ENCODE assay signal across 18 mouse cellular contexts in the genomic region with DNA sequence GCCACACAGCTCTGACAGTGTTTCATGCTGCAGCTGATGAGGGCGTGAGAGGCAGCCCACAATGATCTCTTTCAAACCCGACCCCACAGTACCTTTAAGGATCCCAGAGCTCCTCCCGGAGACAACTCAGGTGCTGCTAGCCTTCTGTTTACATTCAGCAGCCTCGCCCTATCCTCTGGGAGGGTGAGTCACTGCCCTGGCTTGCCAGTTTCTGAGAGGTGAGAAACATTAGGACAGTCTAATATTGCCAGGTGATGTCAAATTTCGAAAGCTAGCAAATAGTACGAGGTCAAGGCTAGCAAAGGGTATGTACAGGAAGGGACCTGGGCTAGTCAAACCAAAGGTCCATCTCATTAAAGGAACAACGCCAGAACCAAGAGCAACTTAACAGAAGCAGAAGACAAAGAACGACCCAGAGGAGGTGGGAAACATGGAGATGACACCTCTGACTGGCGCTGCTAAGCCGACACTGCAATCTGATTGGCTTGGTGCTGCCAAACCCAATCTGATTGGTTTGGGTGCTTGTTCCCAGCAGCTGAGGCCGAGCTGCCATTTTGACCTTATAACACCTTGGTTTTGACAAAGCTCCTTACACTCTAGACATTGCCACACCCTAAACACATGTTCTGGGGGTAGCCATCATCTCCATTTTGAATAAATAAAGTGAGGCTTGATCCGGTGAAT. TPM values are rescaled to one million over a fixed set of nuclear protein-coding genes. Genes with fewer than 3 reads are reported as not detected.
DNase-seq lines count a peak whose midpoint lies in the region; ATAC-seq and TF ChIP-seq lines count a peak whose summit lies in the region.
"Had no signal": no experiment of that assay in that cellular context is flagged by ENCODE, and none has a peak within 500 bp of the region (broad histone marks: within the 10 kb centered on the region; RNA-seq: fewer than 3 reads in every experiment).

No protein-coding gene starts in this region.

- no peak overlapping the region for H3K9ac ChIP-seq in liver, adult 2 months (ENCODE audit: low read depth, low read length)
- H3K9ac ChIP-seq in liver, embryonic 11.5 days (ENCODE audit: low read depth, low read length) = no peak overlapping the region
- no peak overlapping the region for H3K9ac ChIP-seq in intestine, postnatal 0 days (ENCODE audit: low read depth, low read length)
- no peak overlapping the region; the same call in 1 of the 2 replicates for H3K9ac ChIP-seq in stomach, embryonic 16.5 days (ENCODE audit: low read length)
- H3K9ac ChIP-seq: forebrain, embryonic 13.5 days; hindbrain, embryonic 12.5 days; limb, embryonic 13.5 days had no signal

- no peaks in the 10 kb centered on the region for H3K79me2 ChIP-seq in liver, adult 2 months (ENCODE audit: control insufficient read depth, insufficient read depth, low read length)

- no peaks in the 10 kb centered on the region for H3K36me3 ChIP-seq in liver, adult 2 months (ENCODE audit: control insufficient read depth, insufficient read depth, low read length)
- no peaks in the 10 kb centered on the region for H3K36me3 ChIP-seq in liver, embryonic 11.5 days (ENCODE audit: control insufficient read depth, insufficient read depth, low read length)
- H3K36me3 ChIP-seq in intestine, postnatal 0 days (ENCODE audit: control insufficient read depth, insufficient read depth) = no peaks in the 10 kb centered on the region
- no peaks in the 10 kb centered on the region for H3K36me3 ChIP-seq in stomach, embryonic 16.5 days (ENCODE audit: control insufficient read depth, insufficient read depth, low read length)
- H3K36me3 ChIP-seq: heart, embryonic 10.5 days; hindbrain, embryonic 12.5 days; limb, embryonic 13.5 days had no signal

- TF ChIP-seq POLR2A in liver, adult 2 months (IDR thresholded peaks at IDR 0.05; ENCODE audit: extremely low read depth, insufficient read depth, low read length) = no peak

- H3K4me2 ChIP-seq in liver, embryonic 11.5 days = no peak overlapping the region
- H3K4me2 ChIP-seq in intestine, postnatal 0 days (replicated peaks; ENCODE audit: low read depth) = peak overlapping the region; percentile 58
- peak overlapping the region; percentile 24 for H3K4me2 ChIP-seq in stomach, embryonic 16.5 days (ENCODE audit: low read depth, low read length)
- H3K4me2 ChIP-seq: forebrain, embryonic 13.5 days; hindbrain, embryonic 12.5 days; limb, embryonic 13.5 days had no signal

- H3K27me3 ChIP-seq in liver, adult 2 months (ENCODE audit: control insufficient read depth, insufficient read depth, low read length) = no peaks in the 10 kb centered on the region
- no peaks in the 10 kb centered on the region for H3K27me3 ChIP-seq in liver, embryonic 11.5 days (replicated peaks; ENCODE audit: control insufficient read depth, insufficient read depth, low read length)
- no peaks in the 10 kb centered on the region for H3K27me3 ChIP-seq in intestine, postnatal 0 days (replicated peaks; ENCODE audit: control insufficient read depth, insufficient read depth, low read length)
- H3K27me3 ChIP-seq in stomach, embryonic 16.5 days (ENCODE audit: control insufficient read depth, insufficient read depth, low read length) = no peaks in the 10 kb centered on the region
- H3K27me3 ChIP-seq: forebrain, embryonic 13.5 days; hindbrain, embryonic 12.5 days; limb, embryonic 13.5 days had no signal

- peaks cover 9% of the 10 kb centered on the region for H3K4me1 ChIP-seq in liver, adult 2 months (ENCODE audit: control insufficient read depth, insufficient read depth, low read length)
- no peaks in the 10 kb centered on the region for H3K4me1 ChIP-seq in liver, embryonic 11.5 days (replicated peaks; ENCODE audit: control insufficient read depth, insufficient read depth, low read length)
- 0 out of 2 replicates have a peak, but pooled peaks cover 3% of the 10 kb centered on the region for H3K4me1 ChIP-seq in intestine, postnatal 0 days (replicated peaks; ENCODE audit: control insufficient read depth, insufficient read depth, low read length)
- H3K4me1 ChIP-seq in stomach, embryonic 16.5 days (ENCODE audit: control insufficient read depth, insufficient read depth, low read length) = peaks cover 5% of the 10 kb centered on the region; the same call in 1 of the 2 replicates
- H3K4me1 ChIP-seq: forebrain, embryonic 13.5 days; hindbrain, embryonic 12.5 days had no signal

- WGBS in liver, adult 2 months = 39% methylated on average over 12 of the region's 12 CpGs
- 74% methylated on average over 12 of the region's 12 CpGs for WGBS in liver, embryonic 11.5 days
- WGBS in intestine, postnatal 0 days = 47% methylated on average over 12 of the region's 12 CpGs
- 58% methylated on average over 12 of the region's 12 CpGs for WGBS in stomach, embryonic 16.5 days

- TF ChIP-seq CTCF in liver, adult 2 months (IDR thresholded peaks at IDR 0.05; ENCODE audit: low read depth, low read length) = no peak
- no peak for TF ChIP-seq CTCF in intestine, postnatal 0 days (IDR thresholded peaks at IDR 0.05; ENCODE audit: low read depth)

- H3K4me3 ChIP-seq in liver, adult 2 months (ENCODE audit: insufficient read depth, low read depth, low read length) = no peak overlapping the region
- H3K4me3 ChIP-seq in liver, embryonic 11.5 days (ENCODE audit: low read depth, low read length) = no peak overlapping the region
- H3K4me3 ChIP-seq in intestine, postnatal 0 days (ENCODE audit: low read depth, low read length) = no peak overlapping the region
- 0 out of 2 replicates have a peak overlapping the region, but pooled peaks have one; percentile 5 for H3K4me3 ChIP-seq in stomach, embryonic 16.5 days (replicated peaks; ENCODE audit: low read length)
- H3K4me3 ChIP-seq: erythroblast, embryonic 14.5 days; forebrain, embryonic 13.5 days; heart, embryonic 10.5 days; hindbrain, embryonic 12.5 days; limb, embryonic 13.5 days had no signal

- no peak for ATAC-seq in liver, embryonic 11.5 days (replicated peaks; ENCODE audit: low FRiP score)
- peak; percentile 84 for ATAC-seq in intestine, postnatal 0 days
- peak; percentile 86; the same call in 1 of the 2 replicates for ATAC-seq in stomach, embryonic 16.5 days (ENCODE audit: insufficient read depth, low FRiP score)
- ATAC-seq: forebrain, embryonic 13.5 days had no signal

- H3K27ac ChIP-seq in liver, adult 2 months (replicated peaks; ENCODE audit: insufficient read depth, low read depth, low read length) = no peak overlapping the region
- no peak overlapping the region for H3K27ac ChIP-seq in liver, embryonic 11.5 days (ENCODE audit: low read depth, low read length)
- H3K27ac ChIP-seq in intestine, postnatal 0 days (ENCODE audit: low read depth, low read length) = peak overlapping the region; percentile 41; the same call in 1 of the 2 replicates
- peak overlapping the region; percentile 84 for H3K27ac ChIP-seq in stomach, embryonic 16.5 days (ENCODE audit: low read length)
- H3K27ac ChIP-seq: forebrain, embryonic 13.5 days; heart, embryonic 10.5 days; hindbrain, embryonic 12.5 days; limb, embryonic 13.5 days had no signal

- H3K9me3 ChIP-seq in liver, embryonic 11.5 days (ENCODE audit: control insufficient read depth, low read length) = no peaks in the 10 kb centered on the region
- no peaks in the 10 kb centered on the region for H3K9me3 ChIP-seq in intestine, postnatal 0 days (ENCODE audit: control insufficient read depth)
- H3K9me3 ChIP-seq in stomach, embryonic 16.5 days (replicated peaks; ENCODE audit: control insufficient read depth, low read length) = no peaks in the 10 kb centered on the region
- H3K9me3 ChIP-seq: forebrain, embryonic 13.5 days; heart, embryonic 10.5 days; hindbrain, embryonic 12.5 days; limb, embryonic 13.5 days had no signal

- DNase-seq in liver, adult 2 months (ENCODE audit: extremely low read depth, low read depth, low spot score) = peak; percentile 92
- no peak for DNase-seq in liver, embryonic 11.5 days (ENCODE audit: low spot score)
- DNase-seq in urinary bladder, postnatal 14 days (ENCODE audit: low spot score) = peak; percentile 40
- DNase-seq in urinary bladder, postnatal 25 days (ENCODE audit: low spot score) = no peak
- no peak for DNase-seq in layer of hippocampus, adult 9-10 months (ENCODE audit: low spot score)
- DNase-seq in neural tube, embryonic 10.5 days (ENCODE audit: extremely low spot score, low spot score) = no peak
- DNase-seq: cerebellum, adult 18-20 months; gastrocnemius, postnatal 14 days; kidney, postnatal 4 days; right cerebral cortex, postnatal 25 days had no signal

RNA-seq across cellular contexts. Expression of a gene that starts 32.4 kb away (rescaled TPM):
- 2.9 and 4.0 TPM in 2 replicates for total RNA-seq in liver, adult 2 months (2014; rRNA removed)
- polyA plus RNA-seq in liver, adult 2 months (2012; rRNA removed) = 2.6 and 3.3 TPM in 2 replicates
- polyA plus RNA-seq in liver, embryonic 11.5 days (2014; fragmentation: Nextera tagmentation; extraction: Ambion mirVana) = 0.27 and 0.57 TPM in 2 replicates
- polyA plus RNA-seq in intestine, postnatal 0 days (2015; fragmentation: Nextera tagmentation; extraction: Ambion mirVana) = 0.76 and 1.1 TPM in 2 replicates
- polyA plus RNA-seq in stomach, embryonic 16.5 days (2015; fragmentation: Nextera tagmentation; extraction: Ambion mirVana) = 1.0 and 1.4 TPM in 2 replicates
- total RNA-seq: megakaryocyte-erythroid progenitor cell, adult 5-6 weeks had no signal
- polyA plus RNA-seq: erythroblast, embryonic 14.5 days had no signal

Comparison
In these comparisons a context has a peak if more than half of its experiments do, and no peak if none do; other contexts are left out.
1. DNase-seq: peak in liver, adult 2 months (single experiment) and urinary bladder, postnatal 14 days (single experiment); none in liver, embryonic 11.5 days (single experiment), urinary bladder, postnatal 25 days (single experiment), layer of hippocampus, adult 9-10 months (single experiment) and neural tube, embryonic 10.5 days (single experiment).
2. H3K27ac ChIP-seq: peak in intestine, postnatal 0 days (single experiment) and stomach, embryonic 16.5 days (single experiment); none in liver, adult 2 months (single experiment) and liver, embryonic 11.5 days (single experiment).